13 mouse cellular contexts compared by ENCODE assay signal in genomic region chr11:95836433-95836832, GRCm38 (mm10). TPM values are rescaled to one million over a fixed set of nuclear protein-coding genes. Genes with fewer than 3 reads are reported as not detected.
A peak's percentile ranks its signal among the peaks of the same experiment; 100 is the strongest.
DNase-seq lines count a peak whose midpoint lies in the region; ATAC-seq and TF ChIP-seq lines count a peak whose summit lies in the region.
"Had no signal": no experiment of that assay in that cellular context is flagged by ENCODE, and none has a peak within 500 bp of the region (broad histone marks: within the 10 kb centered on the region; RNA-seq: fewer than 3 reads in every experiment).

No protein-coding gene starts in this region.

- H3K27me3 ChIP-seq in limb, embryonic 13.5 days = peaks cover 75% of the 10 kb centered on the region
- peaks cover 95% of the 10 kb centered on the region for H3K27me3 ChIP-seq in limb, embryonic 10.5 days (ENCODE audit: low read depth, poor library complexity, severe bottlenecking)
- peaks cover 30% of the 10 kb centered on the region for H3K27me3 ChIP-seq in heart, embryonic 12.5 days (replicated peaks)
- H3K27me3 ChIP-seq in lung, postnatal 0 days (replicated peaks; ENCODE audit: insufficient read depth, low read length) = peaks cover 13% of the 10 kb centered on the region; the same call in 1 of the 2 replicates

- H3K36me3 ChIP-seq in limb, embryonic 13.5 days = no peaks in the 10 kb centered on the region
- H3K36me3 ChIP-seq in limb, embryonic 10.5 days = no peaks in the 10 kb centered on the region
- no peaks in the 10 kb centered on the region for H3K36me3 ChIP-seq in heart, embryonic 12.5 days
- no peaks in the 10 kb centered on the region for H3K36me3 ChIP-seq in lung, postnatal 0 days (ENCODE audit: insufficient read depth, low read length)
- H3K36me3 ChIP-seq: hindbrain, embryonic 10.5 days; midbrain, embryonic 15.5 days had no signal

- DNase-seq in gastrocnemius, adult 2 months = no peak
- no peak for DNase-seq in gastrocnemius, postnatal 4 days (ENCODE audit: low spot score in 2 of 2)
- DNase-seq in limb, embryonic 10.5 days (ENCODE audit: low spot score) = no peak
- peak; percentile 36 for DNase-seq in lung, postnatal 0 days (ENCODE audit: low spot score)
- no peak for DNase-seq in embryo, embryonic 9.5 days (ENCODE audit: extremely low spot score)
- no peak for DNase-seq in layer of hippocampus, postnatal 10 days (ENCODE audit: low spot score in 2 of 2)

- 29% methylated on average over 6 of the region's 6 CpGs for WGBS in limb, embryonic 13.5 days
- WGBS in limb, embryonic 10.5 days = 64% methylated on average over 6 of the region's 6 CpGs
- 58% methylated on average over 6 of the region's 6 CpGs for WGBS in heart, embryonic 12.5 days
- 33% methylated on average over 6 of the region's 6 CpGs for WGBS in lung, postnatal 0 days

- ATAC-seq in limb, embryonic 13.5 days (ENCODE audit: low FRiP score, low read depth) = no peak
- no peak for ATAC-seq in heart, embryonic 12.5 days (ENCODE audit: insufficient number of reproducible peaks, low FRiP score)
- ATAC-seq in lung, postnatal 0 days = peak; percentile 40
- ATAC-seq: forebrain, embryonic 14.5 days; midbrain, embryonic 15.5 days had no signal

- H3K9ac ChIP-seq in limb, embryonic 13.5 days = no peak overlapping the region
- H3K9ac ChIP-seq in heart, embryonic 12.5 days = no peak overlapping the region
- no peak overlapping the region for H3K9ac ChIP-seq in lung, postnatal 0 days (replicated peaks; ENCODE audit: low read depth)
- H3K9ac ChIP-seq: liver, embryonic 15.5 days; midbrain, embryonic 15.5 days had no signal

- H3K4me2 ChIP-seq in limb, embryonic 13.5 days (replicated peaks) = no peak overlapping the region
- H3K4me2 ChIP-seq in heart, embryonic 12.5 days = peak overlapping the region; percentile 49
- no peak overlapping the region for H3K4me2 ChIP-seq in lung, postnatal 0 days (replicated peaks; ENCODE audit: low read depth, low read length)
- H3K4me2 ChIP-seq: midbrain, embryonic 15.5 days had no signal

- peak overlapping the region; percentile 80 for H3K27ac ChIP-seq in gastrocnemius, adult 2 months
- H3K27ac ChIP-seq in limb, embryonic 13.5 days = 0 out of 2 replicates have a peak overlapping the region, but pooled peaks have one; percentile 24
- H3K27ac ChIP-seq in limb, embryonic 10.5 days = no peak overlapping the region
- H3K27ac ChIP-seq in heart, embryonic 12.5 days (ENCODE audit: poor library complexity, severe bottlenecking) = peak overlapping the region; percentile 78; the same call in 1 of the 2 replicates
- peak overlapping the region; percentile 62; the same call in 1 of the 2 replicates for H3K27ac ChIP-seq in lung, postnatal 0 days (ENCODE audit: low read length)
- H3K27ac ChIP-seq: hindbrain, embryonic 10.5 days; midbrain, embryonic 15.5 days had no signal

- H3K9me3 ChIP-seq in limb, embryonic 13.5 days = no peaks in the 10 kb centered on the region
- H3K9me3 ChIP-seq in limb, embryonic 10.5 days (replicated peaks) = no peaks in the 10 kb centered on the region
- no peaks in the 10 kb centered on the region for H3K9me3 ChIP-seq in heart, embryonic 12.5 days (replicated peaks)
- no peaks in the 10 kb centered on the region for H3K9me3 ChIP-seq in lung, postnatal 0 days (ENCODE audit: low read length)
- H3K9me3 ChIP-seq: hindbrain, embryonic 10.5 days; liver, embryonic 15.5 days; midbrain, embryonic 15.5 days had no signal

- intact Hi-C loops in gastrocnemius, adult 2 months (cut with DNase I) = no loop called here

- H3K4me3 ChIP-seq in gastrocnemius, adult 2 months = peak overlapping the region; percentile 68
- H3K4me3 ChIP-seq in limb, embryonic 13.5 days = no peak overlapping the region
- no peak overlapping the region for H3K4me3 ChIP-seq in limb, embryonic 10.5 days
- no peak overlapping the region for H3K4me3 ChIP-seq in heart, embryonic 12.5 days
- no peak overlapping the region for H3K4me3 ChIP-seq in lung, postnatal 0 days (ENCODE audit: low read depth, low read length)
- H3K4me3 ChIP-seq: hindbrain, embryonic 10.5 days; liver, embryonic 15.5 days; midbrain, embryonic 15.5 days had no signal

- peak; percentile 71; the same call in 1 of the 2 replicates for TF ChIP-seq EP300 in lung, postnatal 0 days (IDR thresholded peaks at IDR 0.05)

- TF ChIP-seq CTCF in gastrocnemius, adult 2 months (IDR thresholded peaks at IDR 0.05) = no peak
- TF ChIP-seq CTCF in lung, postnatal 0 days (IDR thresholded peaks at IDR 0.05) = no peak

- peaks cover 44% of the 10 kb centered on the region for H3K4me1 ChIP-seq in limb, embryonic 13.5 days
- H3K4me1 ChIP-seq in limb, embryonic 10.5 days = peaks cover 48% of the 10 kb centered on the region
- peaks cover 73% of the 10 kb centered on the region for H3K4me1 ChIP-seq in heart, embryonic 12.5 days (replicated peaks)
- H3K4me1 ChIP-seq in lung, postnatal 0 days (ENCODE audit: insufficient read depth, low read depth, low read length) = peaks cover 28% of the 10 kb centered on the region

RNA-seq across cellular contexts. Expression of gene Gngt2, which starts 0.6 kb away (rescaled TPM):
- 1 to 10 TPM; 2.6 to 7.6 TPM for total RNA-seq in gastrocnemius, adult 2 months (2021)
- total RNA-seq in gastrocnemius, postnatal 4 days (2021) = 10 to 100 TPM; 12.0 to 12.9 TPM
- 11.2 and 12.0 TPM in 2 replicates for polyA plus RNA-seq in limb, embryonic 13.5 days (2015; fragmentation: Nextera tagmentation; extraction: Ambion mirVana)
- 8.9 and 9.3 TPM in 2 replicates for polyA plus RNA-seq in limb, embryonic 10.5 days (2016; fragmentation: Nextera tagmentation; extraction: Ambion mirVana)
- 39.1 and 39.2 TPM in 2 replicates for polyA plus RNA-seq in heart, embryonic 12.5 days (2016; fragmentation: Nextera tagmentation; extraction: Ambion mirVana)
- polyA plus RNA-seq in lung, postnatal 0 days (2015; fragmentation: Nextera tagmentation; extraction: Ambion mirVana) = 62.5 and 75.9 TPM in 2 replicates
- total RNA-seq in layer of hippocampus, postnatal 10 days (2021) = 1 to 10 TPM; 2.1 to 2.6 TPM

RNA-seq across cellular contexts. Expression of gene Abi3, which starts 5.8 kb away (rescaled TPM):
- total RNA-seq in gastrocnemius, adult 2 months (2021) = 1 to 10 TPM; 2.2 to 3.0 TPM
- 1 to 10 TPM; 7.6 to 8.5 TPM for total RNA-seq in gastrocnemius, postnatal 4 days (2021)
- 5.4 and 5.5 TPM in 2 replicates for polyA plus RNA-seq in limb, embryonic 13.5 days (2015; fragmentation: Nextera tagmentation; extraction: Ambion mirVana)
- 4.0 and 4.4 TPM in 2 replicates for polyA plus RNA-seq in limb, embryonic 10.5 days (2016; fragmentation: Nextera tagmentation; extraction: Ambion mirVana)
- polyA plus RNA-seq in heart, embryonic 12.5 days (2016; fragmentation: Nextera tagmentation; extraction: Ambion mirVana) = 22.3 and 26.0 TPM in 2 replicates
- polyA plus RNA-seq in lung, postnatal 0 days (2015; fragmentation: Nextera tagmentation; extraction: Ambion mirVana) = 29.4 and 33.3 TPM in 2 replicates
- total RNA-seq in layer of hippocampus, postnatal 10 days (2021) = 1 to 10 TPM; 3.7 to 4.4 TPM

RNA-seq across cellular contexts. Expression of gene Phospho1, which starts 12.1 kb away (rescaled TPM):
- 100 to 1,000 TPM; 274 to 394 TPM for total RNA-seq in gastrocnemius, adult 2 months (2021)
- 10 to 100 TPM; 82.5 to 91.1 TPM for total RNA-seq in gastrocnemius, postnatal 4 days (2021)
- polyA plus RNA-seq in limb, embryonic 13.5 days (2015; fragmentation: Nextera tagmentation; extraction: Ambion mirVana) = 0.26 and 0.89 TPM in 2 replicates
- polyA plus RNA-seq in limb, embryonic 10.5 days (2016; fragmentation: Nextera tagmentation; extraction: Ambion mirVana) = not detected in 2 replicates
- 0.65 and 0.66 TPM in 2 replicates for polyA plus RNA-seq in heart, embryonic 12.5 days (2016; fragmentation: Nextera tagmentation; extraction: Ambion mirVana)
- 1.3 and 1.6 TPM in 2 replicates for polyA plus RNA-seq in lung, postnatal 0 days (2015; fragmentation: Nextera tagmentation; extraction: Ambion mirVana)
- 10 to 100 TPM; 17.8 to 21.3 TPM for total RNA-seq in layer of hippocampus, postnatal 10 days (2021)
- polyA plus RNA-seq: forebrain, embryonic 14.5 days; kidney, embryonic 14.5 days; midbrain, embryonic 15.5 days had no signal
